ENCODE assay signal across 10 mouse cellular contexts in genomic region chr10:96934661-96935060, GRCm38 (mm10).
DNase-seq lines count a peak whose midpoint lies in the region; ATAC-seq lines count a peak whose summit lies in the region.
"Had no signal": no experiment of that assay in that cellular context is flagged by ENCODE, and none has a peak within 500 bp of the region (broad histone marks: within the 10 kb centered on the region; RNA-seq: fewer than 3 reads in every experiment).

No protein-coding gene starts in this region.

- H3K9ac ChIP-seq in heart, embryonic 12.5 days = no peak overlapping the region

- ATAC-seq in heart, embryonic 12.5 days (ENCODE audit: insufficient number of reproducible peaks, low FRiP score) = no peak

- no peak overlapping the region for H3K4me2 ChIP-seq in heart, embryonic 12.5 days

- H3K36me3 ChIP-seq in heart, embryonic 12.5 days = no peaks in the 10 kb centered on the region
- H3K36me3 ChIP-seq: G1E had no signal

- H3K27me3 ChIP-seq in heart, embryonic 12.5 days (replicated peaks) = no peaks in the 10 kb centered on the region
- H3K27me3 ChIP-seq: megakaryocyte, embryonic 14.5 days had no signal

- H3K9me3 ChIP-seq in heart, embryonic 12.5 days (replicated peaks) = no peaks in the 10 kb centered on the region
- H3K9me3 ChIP-seq: megakaryocyte, embryonic 14.5 days had no signal

- no peak overlapping the region for H3K27ac ChIP-seq in heart, embryonic 12.5 days (ENCODE audit: poor library complexity, severe bottlenecking)

- H3K4me3 ChIP-seq in heart, embryonic 12.5 days = no peak overlapping the region
- H3K4me3 ChIP-seq: megakaryocyte, embryonic 14.5 days had no signal

- no peaks in the 10 kb centered on the region for H3K4me1 ChIP-seq in heart, embryonic 12.5 days (replicated peaks)
- H3K4me1 ChIP-seq: megakaryocyte, embryonic 14.5 days had no signal

- peak; percentile 56 to 81 for DNase-seq in heart, adult 18-20 months
- DNase-seq in CD8-positive naive resting alpha-beta T cell, adult 2 months (ENCODE audit: low read depth in 2 of 2, low spot score in 2 of 2) = peak; percentile 26 to 36
- peak; percentile 57 for DNase-seq in cerebellum, adult 8-10 months
- peak; percentile 48 for DNase-seq in gastrocnemius, postnatal 10 days
- DNase-seq in kidney, postnatal 14 days = peak; percentile 75
- DNase-seq in lung, postnatal 36 days = peak; percentile 89
- DNase-seq in spleen, postnatal 36 days (ENCODE audit: low spot score in 2 of 2) = peak; percentile 40 to 59

- 58% methylated on average over 4 of the region's 4 CpGs for WGBS in heart, embryonic 12.5 days

Comparison
In these comparisons a context has a peak if more than half of its experiments do, and no peak if none do; other contexts are left out.
1. DNase-seq: peak in every context shown above with its lines; median percentile 89 in lung, postnatal 36 days; 75 in kidney, postnatal 14 days; 68 in heart, adult 18-20 months; 57 in cerebellum, adult 8-10 months; 50 in spleen, postnatal 36 days; 48 in gastrocnemius, postnatal 10 days; 31 in CD8-positive naive resting alpha-beta T cell, adult 2 months.